Mouse (Mus musculus): ENCODE data around the gene Smco3.
"Not testable (repeated sequence)": the region's sequence is repeated elsewhere in the genome, so short reads cannot be mapped to it uniquely, and the experiment has no call there.

Smco3 gene

DNA sequence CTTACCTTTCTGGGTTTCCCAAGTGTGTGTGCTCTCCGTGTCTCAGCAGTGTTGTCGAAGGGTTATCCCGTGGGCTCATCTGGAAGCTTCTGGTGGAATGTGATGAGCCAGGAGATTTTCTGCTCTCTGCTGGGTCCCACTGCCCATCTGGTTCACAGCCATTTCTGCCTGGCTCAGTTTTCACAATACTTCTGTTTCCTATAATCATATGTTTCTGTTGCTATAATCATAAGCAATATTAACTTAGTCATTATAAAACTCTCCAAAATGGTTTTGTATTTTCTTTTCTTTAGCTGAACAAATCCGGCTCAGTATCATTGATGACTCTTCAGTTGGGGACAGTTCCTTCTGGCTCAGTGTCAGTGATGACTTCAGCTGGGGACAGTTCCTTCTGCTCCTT is at the start of gene Smco3:
Gene Smco3, minus strand, starts transcription at position 101 of the 400 bp plus-strand sequence.
- no peak for DNase-seq (ENCODE audit: low spot score)

DNA sequence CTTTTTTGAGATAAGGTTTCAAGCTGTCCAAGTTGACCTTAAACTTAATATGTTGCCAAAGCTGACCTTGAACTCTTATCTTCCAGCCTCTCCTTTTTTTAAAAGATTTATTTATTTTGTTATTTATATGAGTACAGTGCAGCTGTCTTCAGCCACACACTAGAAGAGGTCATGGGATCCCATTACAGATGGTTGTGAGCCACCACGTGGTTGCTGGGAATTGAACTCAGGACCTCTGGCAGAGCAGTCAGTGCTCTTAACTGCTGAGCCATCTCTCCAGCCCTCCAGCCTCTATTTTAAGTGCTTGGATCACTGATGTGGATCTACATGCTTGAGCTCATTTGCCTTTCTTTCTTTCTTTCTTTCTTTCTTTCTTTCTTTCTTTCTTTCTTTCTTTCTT is 49.5 kb upstream of the Smco3 start:
- DNase-seq (ENCODE audit: low spot score): not testable (repeated sequence)

- DNase-seq (ENCODE audit: low spot score): no peak
These were observed 48.7 kb upstream of the Smco3 start for GRCm38 (mm10) chr6:136883961-136884360.

- no peak for DNase-seq (ENCODE audit: low spot score)
These were observed 48.2 kb upstream of the Smco3 start for GRCm38 (mm10) chr6:136883431-136883915.

DNA sequence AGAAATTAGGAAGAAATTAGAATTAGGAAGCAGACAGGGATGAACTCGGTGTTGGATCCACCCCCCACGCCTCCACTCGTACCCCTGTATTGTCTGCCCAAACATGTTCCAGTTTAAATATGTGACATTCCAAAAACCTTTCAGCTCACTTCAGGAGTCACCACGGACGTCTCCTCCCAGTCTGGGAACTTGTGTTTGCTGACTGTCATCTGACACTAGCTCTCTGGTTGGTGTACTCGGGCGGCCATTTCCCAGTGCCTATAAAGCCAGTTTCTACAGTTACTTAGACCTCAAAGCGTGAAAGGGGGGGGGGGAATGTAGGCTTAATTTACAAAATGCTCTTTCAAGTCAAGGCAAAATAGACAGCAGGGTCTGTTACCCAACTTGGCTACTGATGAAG is 46.4 kb upstream of the Smco3 start:
- DNase-seq (ENCODE audit: low spot score): no peak

- DNase-seq (ENCODE audit: low spot score): peak; percentile 10
These were observed 40.4 kb upstream of the Smco3 start, which contains the start of gene Mgp for GRCm38 (mm10) chr6:136875670-136876069. Gene Mgp (minus strand): TSS chr6:136875823.

GRCm38 (mm10) chr6:136874599-136874998 is 39.3 kb upstream of the Smco3 start:
- DNase-seq (ENCODE audit: low spot score): no peak

DNA sequence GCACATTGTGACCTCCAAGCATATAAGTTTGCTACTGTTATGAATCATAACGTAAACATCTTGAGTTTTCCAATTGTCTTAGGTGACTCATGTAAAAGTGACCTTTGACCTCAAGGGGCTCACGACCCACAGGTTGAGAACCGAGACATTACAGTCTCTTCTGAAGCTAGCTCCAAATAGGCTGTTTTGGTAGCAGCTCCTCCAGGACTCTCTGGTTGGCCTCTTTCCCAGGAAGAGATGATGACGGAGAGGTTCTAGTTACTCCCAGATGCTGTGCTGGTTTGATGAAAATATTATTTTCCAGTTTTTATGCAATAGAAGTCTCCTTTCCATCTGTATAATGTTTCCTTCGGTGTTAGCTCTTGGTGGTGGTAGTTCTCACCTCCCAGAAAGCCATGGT is 33.7 kb upstream of the Smco3 start:
- DNase-seq (ENCODE audit: low spot score): no peak

DNA sequence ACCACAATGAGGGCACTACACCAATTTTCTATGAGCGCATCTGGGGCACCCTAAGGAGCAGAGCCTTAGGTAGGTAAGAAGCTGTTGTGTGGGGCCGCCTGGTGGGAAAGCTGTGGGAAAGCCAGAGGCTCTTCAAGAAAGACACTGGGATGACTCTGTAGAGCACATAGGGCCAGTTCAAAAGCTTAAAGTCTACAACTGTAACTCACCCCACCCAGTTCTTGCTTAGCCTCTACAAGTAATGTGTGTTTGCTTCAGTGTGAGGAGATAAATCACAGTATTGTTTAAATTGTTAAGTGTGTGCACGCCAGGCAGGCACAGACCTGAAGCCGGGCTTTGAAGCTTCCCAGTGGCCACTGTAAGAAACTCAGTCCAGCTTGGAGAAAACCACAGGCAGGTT is 30.9 kb upstream of the Smco3 start:
- no peak for DNase-seq (ENCODE audit: low spot score)

GRCm38 (mm10) chr6:136865360-136865759 is 30.1 kb upstream of the Smco3 start:
- DNase-seq (ENCODE audit: low spot score): no peak

- no peak for DNase-seq (ENCODE audit: low spot score)
These were observed 25.8 kb upstream of the Smco3 start for GRCm38 (mm10) chr6:136861020-136861419.

- DNase-seq (ENCODE audit: low spot score): no peak
These were observed 23.2 kb upstream of the Smco3 start for GRCm38 (mm10) chr6:136858420-136858819.

DNA sequence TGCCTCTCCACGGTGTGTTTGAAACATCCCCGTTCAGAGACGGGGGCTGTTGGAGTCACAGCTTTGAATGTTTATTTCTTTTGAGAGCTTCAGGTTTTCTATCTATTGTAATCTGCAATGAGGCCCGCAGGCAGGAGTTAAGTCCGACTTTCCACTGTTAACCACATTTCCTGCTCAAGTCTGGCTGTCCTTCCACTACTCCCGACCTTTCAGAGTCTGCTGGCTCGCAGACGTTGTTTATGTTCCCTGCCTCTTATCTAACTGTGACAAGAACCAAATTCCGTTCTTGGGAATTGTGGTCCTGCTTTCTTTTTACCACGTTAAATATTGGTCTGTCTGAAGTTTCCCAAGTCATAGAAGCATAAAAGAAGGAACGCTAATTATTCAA is 22.6 kb upstream of the Smco3 start:
- DNase-seq (ENCODE audit: low spot score): no peak

DNA sequence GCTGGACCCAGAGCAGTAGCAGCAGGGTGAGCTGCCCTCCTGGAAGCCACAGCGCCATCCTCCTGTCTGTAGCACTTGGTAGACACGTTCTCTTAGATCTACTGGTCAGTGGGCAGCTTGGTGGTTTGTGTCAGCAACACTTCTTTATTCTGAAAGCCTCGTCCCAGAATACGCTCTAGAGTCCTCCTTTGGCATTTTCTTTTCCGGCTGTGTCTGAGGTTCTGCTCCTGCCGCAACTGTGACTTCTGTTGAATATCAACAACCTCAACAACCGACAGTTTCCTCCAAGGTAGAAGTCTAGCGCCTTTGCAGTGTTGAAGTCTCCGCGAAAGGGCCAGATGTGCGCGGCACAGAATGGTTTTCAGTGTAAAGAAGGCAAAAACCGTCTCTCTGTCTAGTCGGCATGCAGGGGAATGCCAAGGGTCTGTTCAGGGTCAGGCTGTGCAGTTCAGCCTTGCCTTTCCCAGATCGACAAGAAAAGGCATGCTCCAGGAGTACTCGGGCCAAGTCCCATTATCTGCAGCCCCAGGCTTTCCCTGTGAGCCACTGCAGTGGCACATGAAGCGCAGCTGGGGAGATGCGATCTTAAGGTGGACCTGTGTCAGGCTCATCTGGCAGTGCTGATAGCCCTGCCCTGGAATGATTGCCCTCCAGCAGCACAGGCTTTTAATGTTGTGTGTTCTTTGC is 22.1 kb upstream of the Smco3 start, which contains the start of gene Art4:
Gene Art4, minus strand, starts transcription at position 548 of the 687 bp plus-strand sequence.
- no peak for DNase-seq (ENCODE audit: low spot score)

DNA sequence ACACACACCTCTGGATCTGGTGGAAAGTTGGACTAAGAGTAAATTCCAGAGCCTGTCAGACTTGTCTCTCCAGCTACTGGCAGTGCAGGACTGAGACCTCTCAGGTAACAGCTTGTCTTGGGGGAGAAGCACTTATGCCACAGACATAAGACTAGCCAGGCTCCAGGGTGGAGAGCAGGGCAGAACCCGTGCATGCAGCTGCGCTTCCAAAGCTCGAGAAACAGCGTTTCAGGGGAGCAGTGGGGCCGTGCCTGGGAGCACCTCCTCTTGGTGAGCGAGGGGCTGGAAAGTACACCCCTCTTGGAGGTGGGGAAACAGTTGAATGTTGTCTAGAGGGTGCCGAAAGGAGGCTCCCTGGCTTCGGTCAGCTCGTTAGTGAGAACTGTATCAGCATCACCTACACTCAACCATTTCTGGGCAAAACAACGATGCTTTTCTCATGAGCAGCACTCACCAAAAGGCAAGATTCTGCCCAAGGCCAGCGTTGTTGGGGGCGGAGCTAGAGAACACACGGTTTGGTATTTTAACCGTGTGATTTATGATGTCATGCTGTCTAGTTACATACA is 20.9 kb upstream of the Smco3 start:
- no peak for DNase-seq (ENCODE audit: low spot score)

DNA sequence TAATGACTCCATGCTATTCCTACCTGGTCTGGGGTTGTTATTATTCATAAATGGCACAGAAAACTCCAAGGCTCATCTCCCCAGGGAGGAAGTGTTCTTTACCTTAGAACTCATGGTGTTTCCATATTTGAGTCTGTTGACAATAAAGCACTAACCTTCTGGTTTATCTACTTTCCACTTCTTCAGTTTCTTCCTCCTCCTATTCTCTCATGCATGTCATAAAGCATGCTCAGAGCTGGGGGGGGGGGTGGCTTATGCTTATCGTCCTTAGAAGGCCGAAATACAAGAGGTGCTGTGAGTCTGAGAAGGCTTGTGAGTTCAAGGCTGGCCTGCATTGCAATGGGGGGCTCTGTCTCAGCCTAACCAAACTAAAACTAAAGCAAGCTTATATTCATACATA is 19.9 kb upstream of the Smco3 start:
- no peak for DNase-seq (ENCODE audit: low spot score)

GRCm38 (mm10) chr6:136854361-136854781 is 19.1 kb upstream of the Smco3 start:
- DNase-seq (ENCODE audit: low spot score): no peak

GRCm38 (mm10) chr6:136852762-136853161 is 17.5 kb upstream of the Smco3 start:
- no peak for DNase-seq (ENCODE audit: low spot score)

GRCm38 (mm10) chr6:136852348-136852747 is 17.1 kb upstream of the Smco3 start:
- DNase-seq (ENCODE audit: low spot score): no peak

DNA sequence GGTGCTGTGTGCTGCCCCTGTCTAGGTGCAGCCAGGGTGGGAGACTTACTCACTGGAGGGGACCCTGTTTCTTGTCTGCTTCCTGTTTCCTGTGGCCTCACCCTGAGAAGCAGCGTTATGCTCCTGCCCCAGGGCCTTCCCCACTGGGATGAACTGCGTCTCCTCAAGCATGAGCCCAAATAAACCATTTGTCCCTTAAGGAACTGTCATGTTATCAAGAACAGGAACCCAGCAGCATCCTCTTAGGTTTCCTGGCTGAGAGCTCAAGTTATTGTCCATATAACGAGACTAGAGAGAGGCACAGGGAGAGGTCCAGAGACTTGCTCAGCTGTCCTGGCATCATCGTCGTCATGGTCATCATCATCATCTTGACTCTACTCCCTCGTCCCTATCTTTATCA is 15.0 kb upstream of the Smco3 start:
- DNase-seq (ENCODE audit: low spot score): no peak

DNA sequence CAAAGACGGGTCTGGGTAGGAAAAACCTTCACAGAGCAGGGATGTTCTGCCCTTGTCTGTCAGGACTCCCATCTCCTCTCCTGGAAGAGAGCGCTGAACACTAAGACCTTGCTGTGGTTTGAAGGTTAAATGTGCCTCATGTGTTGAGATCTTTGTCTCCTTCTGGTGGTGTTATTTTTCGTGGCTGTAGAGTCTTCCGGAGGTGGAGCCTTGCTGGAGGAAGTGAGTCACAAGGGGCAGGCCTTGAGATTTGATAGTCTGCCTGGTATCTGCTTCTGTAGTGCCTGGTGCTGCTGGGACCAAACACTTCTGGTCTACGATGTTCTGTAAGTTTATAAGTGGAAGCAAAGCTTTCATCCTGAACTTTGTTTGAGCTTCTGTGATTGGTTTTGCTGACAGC is 13.7 kb upstream of the Smco3 start:
- DNase-seq (ENCODE audit: low spot score): no peak

DNA sequence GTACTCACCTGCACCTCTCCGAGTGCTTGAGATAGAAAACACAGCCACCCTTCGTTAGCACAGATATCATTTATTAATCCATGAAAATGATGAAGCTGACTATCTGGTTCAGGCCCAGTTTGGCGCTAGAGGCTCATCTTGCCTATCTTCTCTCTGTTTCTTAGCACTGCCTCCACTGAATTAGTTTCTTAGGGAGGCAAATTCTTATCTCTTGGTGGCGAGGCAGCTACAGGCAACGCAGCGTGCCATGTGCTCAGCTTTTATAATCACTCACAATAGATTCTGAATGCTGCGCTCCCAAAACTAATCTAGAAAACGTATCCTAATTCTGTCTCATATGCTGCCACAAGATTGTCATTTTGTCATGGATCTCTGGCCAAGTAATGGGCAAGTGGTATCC is 13.1 kb upstream of the Smco3 start:
- no peak for DNase-seq (ENCODE audit: low spot score)

DNA sequence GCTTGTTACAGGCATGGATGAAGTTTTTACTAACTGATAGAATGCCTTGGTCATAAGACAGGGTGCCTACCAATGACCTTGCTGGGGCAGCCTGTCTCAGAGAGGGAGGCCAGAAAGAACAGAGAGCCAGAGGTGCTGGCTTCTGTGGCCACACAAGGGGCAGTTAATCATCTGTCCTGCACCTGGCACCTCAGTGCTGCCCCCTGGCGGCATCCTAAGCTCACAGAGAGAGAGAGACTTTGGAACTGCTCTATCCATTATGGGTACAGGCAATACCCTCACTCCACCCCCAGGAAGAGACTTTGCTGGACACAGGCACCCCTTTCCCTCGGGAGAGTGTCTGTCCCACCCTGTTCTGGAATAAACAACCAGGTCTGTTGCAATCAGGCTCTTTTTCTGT is 12.5 kb upstream of the Smco3 start:
- peak; percentile 43 for DNase-seq (ENCODE audit: low spot score)

- DNase-seq (ENCODE audit: low spot score): no peak
These were observed 12.0 kb upstream of the Smco3 start for GRCm38 (mm10) chr6:136847267-136847666.
